Mouse (Mus musculus) right cerebral cortex, postnatal 4 days (tissue): ENCODE results near the gene Surf2.

Experiments used
- DNase-seq: peaks from one replicate; pipeline ENCODE4 v3.0.0-alpha.2; 2022

The Surf2 gene

GRCm38 (mm10) chr2:26963923-26964723 lies 48.0 kb downstream of the Surf2 start, which contains the start of gene Rexo4:
TSS of gene Rexo4 (minus strand) at chr2:26964386.
- DNase-seq: peak; percentile 97

- peak; percentile 12 for DNase-seq
These were observed 48.7 kb downstream of the Surf2 start for GRCm38 (mm10) chr2:26964724-26965370.

GRCm38 (mm10) chr2:26967262-26967661 lies 51.1 kb downstream of the Surf2 start:
- DNase-seq: no peak
